Mouse (Mus musculus): ENCODE data around the gene Nos3.

Nos3 gene

GRCm38 (mm10) chr5:24374216-24374615 lies 9.6 kb downstream of the Nos3 start:
- no peak for DNase-seq (ENCODE audit: extremely low read depth, low read depth, low spot score)

- no peak for DNase-seq (ENCODE audit: extremely low read depth, low read depth, low spot score)
These were observed 10.2 kb downstream of the Nos3 start for GRCm38 (mm10) chr5:24374666-24375328.

- no peak for DNase-seq (ENCODE audit: extremely low read depth, low read depth, low spot score)
These were observed 14.1 kb downstream of the Nos3 start for GRCm38 (mm10) chr5:24378700-24379099.

GRCm38 (mm10) chr5:24379501-24379900 lies 14.9 kb downstream of the Nos3 start:
- no peak for DNase-seq (ENCODE audit: extremely low read depth, low read depth, low spot score)

GRCm38 (mm10) chr5:24380499-24380898 lies 15.9 kb downstream of the Nos3 start:
- no peak for DNase-seq (ENCODE audit: extremely low read depth, low read depth, low spot score)

GRCm38 (mm10) chr5:24381486-24381885 lies 16.9 kb downstream of the Nos3 start:
- no peak for DNase-seq (ENCODE audit: extremely low read depth, low read depth, low spot score)

- no peak for DNase-seq (ENCODE audit: extremely low read depth, low read depth, low spot score)
These were observed 17.4 kb downstream of the Nos3 start for GRCm38 (mm10) chr5:24381988-24382387.

GRCm38 (mm10) chr5:24383026-24383859 lies 18.6 kb downstream of the Nos3 start:
- peak; percentile 55 for DNase-seq (ENCODE audit: extremely low read depth, low read depth, low spot score)

- no peak for DNase-seq (ENCODE audit: extremely low read depth, low read depth, low spot score)
These were observed 19.8 kb downstream of the Nos3 start for GRCm38 (mm10) chr5:24384407-24384806.

- no peak for DNase-seq (ENCODE audit: extremely low read depth, low read depth, low spot score)
These were observed 20.8 kb downstream of the Nos3 start for GRCm38 (mm10) chr5:24385374-24385773.

- DNase-seq (ENCODE audit: extremely low read depth, low read depth, low spot score) = no peak
These were observed 21.4 kb downstream of the Nos3 start for GRCm38 (mm10) chr5:24385887-24386550.

GRCm38 (mm10) chr5:24387264-24388241 lies 22.9 kb downstream of the Nos3 start:
- DNase-seq (ENCODE audit: extremely low read depth, low read depth, low spot score) = no peak

GRCm38 (mm10) chr5:24388246-24388915 lies 23.8 kb downstream of the Nos3 start:
- no peak for DNase-seq (ENCODE audit: extremely low read depth, low read depth, low spot score)

- no peak for DNase-seq (ENCODE audit: extremely low read depth, low read depth, low spot score)
These were observed 24.5 kb downstream of the Nos3 start for GRCm38 (mm10) chr5:24389011-24389657.

- no peak for DNase-seq (ENCODE audit: extremely low read depth, low read depth, low spot score)
These were observed 25.0 kb downstream of the Nos3 start for GRCm38 (mm10) chr5:24389658-24390020.

GRCm38 (mm10) chr5:24391864-24392263 lies 27.3 kb downstream of the Nos3 start, which contains the start of gene Atg9b:
TSS of gene Atg9b (minus strand) at chr5:24392143.
- DNase-seq (ENCODE audit: extremely low read depth, low read depth, low spot score) = no peak

- DNase-seq (ENCODE audit: extremely low read depth, low read depth, low spot score) = peak; percentile 31
These were observed 28.1 kb downstream of the Nos3 start for GRCm38 (mm10) chr5:24392724-24393123.

GRCm38 (mm10) chr5:24393392-24393997 lies 28.9 kb downstream of the Nos3 start, which contains the start of gene Abcb8:
TSS of gene Abcb8 (plus strand) at chr5:24393663.
- no peak for DNase-seq (ENCODE audit: extremely low read depth, low read depth, low spot score)
